Mouse (Mus musculus): Measurements from ENCODE around the gene Parp11. TPM values are rescaled to one million over a fixed set of nuclear protein-coding genes. Genes with fewer than 3 reads are reported as not detected.

Parp11 gene
- polyA plus RNA-seq (2015; fragmentation: Nextera tagmentation; extraction: Ambion mirVana): 90.4 and 91.7 TPM in 2 replicates

DNA sequence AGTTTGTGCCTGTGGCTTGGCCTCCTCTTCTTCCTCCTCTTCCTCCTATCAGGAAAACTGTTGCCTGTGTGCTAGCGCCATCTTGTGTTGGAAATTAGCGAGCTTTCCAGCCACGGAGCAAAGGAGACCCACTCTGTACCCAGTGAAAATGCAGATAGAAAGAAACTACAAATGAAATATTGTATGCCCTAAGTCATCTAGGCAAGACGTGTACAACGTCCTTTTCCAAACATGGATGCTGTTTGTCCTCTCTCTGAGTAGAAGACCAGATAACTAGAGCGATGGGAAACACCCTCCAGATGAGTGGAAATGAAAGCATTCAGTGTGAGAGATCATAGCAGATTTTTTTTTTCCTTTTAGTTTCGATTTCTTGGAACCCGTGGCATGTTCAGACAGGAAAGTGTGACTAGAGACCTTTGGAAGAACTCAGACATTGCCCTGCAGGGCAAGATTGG lies at the start of gene Parp11:
Gene Parp11 (plus strand): TSS at position 405 of the 455 bp plus-strand sequence.
- Histone ChIP-seq H3K9me3 (no peaks in the 10 kb centered on the region), H3K27ac (no peak within 1 kb of the TSS), H3K4me1 (replicated peaks) (peaks cover 67% of the 10 kb centered on the region), H3K4me2 (replicated peaks) (no peak within 1 kb of the TSS), H3K9ac (replicated peaks) (no peak within 1 kb of the TSS), H3K36me3 (no peaks in the 10 kb centered on the region), H3K27me3 (no peaks in the 10 kb centered on the region), H3K4me3 (replicated peaks) (no peak within 1 kb of the TSS)
- 20% methylated on average over 8 of the region's 8 CpGs for WGBS
- ATAC-seq: no peak

DNA sequence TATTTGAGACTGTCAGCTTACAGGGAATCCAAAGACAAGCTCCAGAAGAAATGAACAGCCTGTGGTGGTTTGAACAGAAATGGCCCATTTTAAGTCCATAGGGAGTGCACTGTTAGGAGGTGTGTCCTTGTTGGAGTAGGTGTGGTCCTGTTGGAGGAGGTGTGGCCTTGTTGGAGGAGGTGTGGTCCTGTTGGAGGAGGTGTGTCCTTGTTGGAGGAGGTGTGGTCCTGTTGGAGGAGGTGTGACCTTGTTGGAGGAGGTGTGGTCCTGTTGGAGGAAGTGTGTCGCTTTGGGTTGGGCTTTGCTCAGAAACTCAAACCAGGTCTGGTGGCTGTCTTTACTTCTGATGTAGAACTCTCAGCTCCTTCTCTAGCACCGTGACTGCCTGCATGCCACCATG lies 48.6 kb upstream of the Parp11 start:
- 42% methylated on average over 2 of the region's 2 CpGs for WGBS
- no peak for ATAC-seq
- Histone ChIP-seq H3K4me3 (replicated peaks) (no peak overlapping the region), H3K9ac (replicated peaks) (no peak overlapping the region), H3K9me3 (no peaks in the 10 kb centered on the region), H3K36me3 (no peaks in the 10 kb centered on the region), H3K27ac (no peak overlapping the region), H3K4me2 (replicated peaks) (no peak overlapping the region), H3K27me3 (no peaks in the 10 kb centered on the region), H3K4me1 (replicated peaks) (peaks cover 17% of the 10 kb centered on the region)

DNA sequence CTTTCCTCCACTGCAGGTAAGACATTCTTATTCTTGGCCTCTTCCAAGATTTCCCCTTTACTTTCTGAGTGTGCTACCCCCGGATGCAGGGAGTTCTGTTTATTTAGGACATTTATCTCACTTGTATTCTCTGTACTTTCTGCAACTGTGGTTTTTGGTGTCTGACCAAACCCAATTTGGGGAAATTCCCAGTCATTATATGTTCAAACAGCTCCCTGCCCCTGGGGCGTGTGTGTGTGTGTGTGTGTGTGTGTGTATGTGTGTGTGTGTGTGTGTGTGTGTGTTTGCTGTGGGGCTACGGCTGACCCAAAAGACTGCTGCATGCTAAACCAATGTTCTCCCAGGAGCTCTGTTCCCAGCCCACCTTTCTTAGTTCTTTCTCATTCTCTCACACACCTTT lies 45.2 kb upstream of the Parp11 start:
- no peak for ATAC-seq
- Histone ChIP-seq H3K9ac (replicated peaks) (no peak overlapping the region), H3K27ac (no peak overlapping the region), H3K36me3 (no peaks in the 10 kb centered on the region), H3K9me3 (no peaks in the 10 kb centered on the region), H3K4me1 (replicated peaks) (peaks cover 31% of the 10 kb centered on the region), H3K4me3 (replicated peaks) (no peak overlapping the region), H3K4me2 (replicated peaks) (no peak overlapping the region), H3K27me3 (no peaks in the 10 kb centered on the region)
- 89% methylated on average over 3 of the region's 3 CpGs for WGBS

DNA sequence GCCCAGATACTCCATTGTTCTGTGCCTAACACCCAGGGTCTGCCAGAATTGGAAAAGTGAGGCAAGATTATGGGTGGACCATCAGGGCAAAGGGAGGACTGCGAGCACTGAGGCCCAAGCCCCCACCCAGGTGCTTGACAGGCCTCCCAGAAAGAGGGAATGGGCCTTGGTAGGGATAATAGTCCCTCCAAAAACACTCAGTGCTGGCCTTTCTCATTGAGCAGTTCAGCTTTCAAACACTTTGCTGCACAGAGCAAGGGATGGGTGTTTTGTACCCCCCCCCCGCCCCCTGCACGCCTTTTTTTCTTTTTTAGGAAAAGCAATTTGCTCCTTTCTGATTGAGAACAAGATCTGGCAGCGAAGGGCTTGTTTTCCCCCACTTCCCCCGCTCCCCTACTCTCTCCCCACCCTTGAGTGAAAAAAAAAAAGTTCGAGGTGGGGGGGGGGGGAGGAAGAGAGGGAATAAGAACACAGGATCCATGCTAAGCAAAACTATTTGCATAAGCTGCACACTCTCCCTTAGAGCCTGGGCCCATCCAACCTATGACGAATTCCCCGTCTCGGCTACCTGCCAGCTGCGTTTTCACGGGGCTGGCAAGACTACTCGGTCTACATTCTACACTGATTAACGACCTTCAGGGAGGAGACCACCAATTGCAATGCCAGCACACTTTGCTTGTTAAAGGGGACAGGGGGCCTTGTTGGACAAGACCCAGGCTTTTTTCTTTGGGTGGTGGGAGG lies 42.4 kb upstream of the Parp11 start:
- Histone ChIP-seq H3K27me3 (no peaks in the 10 kb centered on the region), H3K9me3 (no peaks in the 10 kb centered on the region), H3K4me2 (replicated peaks) (0 out of 2 replicates have a peak overlapping the region, but pooled peaks have one; percentile 5), H3K36me3 (no peaks in the 10 kb centered on the region), H3K4me1 (replicated peaks) (peaks cover 40% of the 10 kb centered on the region), H3K4me3 (replicated peaks) (no peak overlapping the region), H3K27ac (peak overlapping the region; percentile 71), H3K9ac (replicated peaks) (no peak overlapping the region)
- WGBS: 29% methylated on average over 13 of the region's 13 CpGs
- ATAC-seq: peak; percentile 92

DNA sequence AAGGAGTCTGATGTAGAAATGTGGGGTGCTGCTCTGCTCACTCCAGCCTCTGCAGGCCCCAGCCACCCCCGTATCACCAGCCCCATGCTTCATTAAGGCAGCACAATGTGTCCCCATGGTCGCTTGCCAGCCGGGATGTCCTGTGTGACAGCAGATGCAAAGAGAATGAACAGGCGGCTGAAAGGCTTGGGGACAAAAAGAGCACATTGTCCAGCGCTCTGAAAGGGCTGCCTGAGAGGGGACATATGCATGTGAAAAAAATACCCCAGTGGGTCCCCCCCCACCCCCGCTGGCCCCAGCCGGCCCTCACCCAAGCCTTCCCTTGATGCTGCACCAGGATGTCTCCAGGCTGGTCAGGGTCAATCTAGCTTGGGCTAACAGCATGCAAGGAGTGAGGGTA lies 41.0 kb upstream of the Parp11 start:
- peak overlapping the region; percentile 71 for H3K27ac ChIP-seq

DNA sequence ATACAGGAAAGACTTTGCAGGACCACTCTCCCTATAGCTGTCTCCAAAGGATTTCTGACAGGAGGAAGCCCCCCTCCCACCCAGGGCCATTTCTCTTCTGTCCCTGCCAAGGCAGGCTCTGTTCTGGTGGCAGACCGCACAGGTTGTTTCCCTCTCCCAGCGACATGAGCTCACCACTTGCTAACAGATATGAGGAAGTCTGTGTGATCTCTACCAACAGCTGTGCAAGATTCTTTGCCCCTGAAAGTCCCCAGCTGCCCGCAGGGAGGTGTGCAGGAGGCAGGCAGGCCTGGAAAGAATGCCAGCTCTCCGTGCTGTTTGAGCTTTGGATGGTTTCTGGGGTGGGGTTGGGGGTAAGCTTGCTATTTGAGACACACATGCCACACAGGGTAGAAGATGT lies 38.9 kb upstream of the Parp11 start:
- H3K4me2 ChIP-seq (replicated peaks): no peak overlapping the region
- H3K4me1 ChIP-seq (replicated peaks): peaks cover 40% of the 10 kb centered on the region
- 0 out of 2 replicates have a peak overlapping the region, but pooled peaks have one; percentile 47 for H3K27ac ChIP-seq
- WGBS: 31% methylated on average over 4 of the region's 4 CpGs
- no peaks in the 10 kb centered on the region for H3K36me3 ChIP-seq
- ATAC-seq: no peak
- 0 out of 2 replicates have a peak, but pooled peaks cover 2% of the 10 kb centered on the region for H3K27me3 ChIP-seq
- no peak overlapping the region for H3K4me3 ChIP-seq (replicated peaks)
- no peak overlapping the region for H3K9ac ChIP-seq (replicated peaks)
- H3K9me3 ChIP-seq: no peaks in the 10 kb centered on the region

More for the DNA sequence above, 41.0 kb upstream of the Parp11 start:
- Histone ChIP-seq H3K4me2 (replicated peaks) (no peak overlapping the region), H3K27me3 (0 out of 2 replicates have a peak, but pooled peaks cover 1% of the 10 kb centered on the region), H3K9ac (replicated peaks) (no peak overlapping the region), H3K9me3 (no peaks in the 10 kb centered on the region), H3K4me1 (replicated peaks) (peaks cover 40% of the 10 kb centered on the region), H3K4me3 (replicated peaks) (no peak overlapping the region), H3K36me3 (no peaks in the 10 kb centered on the region)
- ATAC-seq: peak; percentile 69
- WGBS: 4% methylated on average over 7 of the region's 7 CpGs

DNA sequence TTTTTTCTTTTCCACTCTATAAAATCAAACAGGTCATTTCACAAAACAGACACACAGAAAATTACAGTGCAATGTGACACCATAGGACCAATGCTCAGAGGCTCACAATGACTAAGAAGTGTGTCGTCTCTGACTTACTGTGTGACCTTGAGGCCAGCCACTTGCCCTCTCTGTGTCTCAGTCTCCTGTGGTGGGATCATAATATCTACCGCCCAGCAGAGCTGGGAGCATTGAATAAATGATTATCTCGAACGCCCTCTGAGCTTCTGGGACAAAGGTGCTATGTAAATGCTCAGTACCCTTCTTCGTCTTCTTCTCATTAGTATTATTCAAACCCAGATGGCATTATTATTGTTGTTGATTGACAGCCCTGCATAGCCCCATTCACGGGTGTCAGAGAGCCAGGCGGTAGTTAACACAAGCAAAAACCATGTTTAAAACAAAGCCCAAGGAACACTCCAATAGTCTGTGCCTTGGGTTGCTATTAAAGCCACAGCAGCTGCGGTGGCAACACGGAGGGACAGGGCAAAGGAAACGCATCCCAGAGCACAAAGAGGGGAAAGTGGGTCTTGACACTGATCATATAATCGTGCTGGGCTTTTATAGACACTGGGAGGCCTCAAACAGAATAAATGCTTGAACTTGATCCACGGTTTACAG lies 29.0 kb upstream of the Parp11 start:
- Histone ChIP-seq H3K9me3 (0 out of 2 replicates have a peak, but pooled peaks cover 3% of the 10 kb centered on the region), H3K27ac (peak overlapping the region; percentile 70), H3K4me2 (replicated peaks) (no peak overlapping the region), H3K4me3 (replicated peaks) (no peak overlapping the region), H3K4me1 (replicated peaks) (peaks cover 17% of the 10 kb centered on the region), H3K36me3 (no peaks in the 10 kb centered on the region), H3K27me3 (peaks cover 3% of the 10 kb centered on the region; the same call in 1 of the 2 replicates), H3K9ac (replicated peaks) (no peak overlapping the region)
- 17% methylated on average over 12 of the region's 12 CpGs for WGBS
- peak; percentile 89 for ATAC-seq

DNA sequence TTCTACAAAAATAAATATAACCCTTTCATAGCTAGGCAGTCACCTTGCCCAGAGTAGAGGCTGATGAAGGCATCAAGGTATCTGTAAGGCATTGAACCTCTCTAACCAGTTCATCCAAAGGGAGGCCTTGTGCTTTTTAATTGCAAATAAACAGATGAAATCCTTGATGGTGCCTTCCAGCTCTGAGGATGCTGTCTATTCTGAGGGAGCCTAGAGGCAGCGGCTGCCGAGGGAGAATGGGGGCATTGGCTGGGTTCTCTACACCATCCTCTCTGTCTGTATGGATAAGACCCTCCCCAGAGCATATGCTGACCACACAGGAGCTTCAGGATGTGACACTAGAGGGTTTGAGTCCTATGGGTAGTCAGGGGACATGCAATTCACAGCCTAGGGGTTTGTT lies 28.3 kb upstream of the Parp11 start:
- H3K4me2 ChIP-seq (replicated peaks): no peak overlapping the region
- H3K36me3 ChIP-seq: no peaks in the 10 kb centered on the region
- no peak overlapping the region for H3K4me3 ChIP-seq (replicated peaks)
- H3K9me3 ChIP-seq: 0 out of 2 replicates have a peak, but pooled peaks cover 3% of the 10 kb centered on the region
- ATAC-seq: peak; percentile 34; the same call in 1 of the 2 replicates
- peaks cover 3% of the 10 kb centered on the region; the same call in 1 of the 2 replicates for H3K27me3 ChIP-seq
- peak overlapping the region; percentile 70 for H3K27ac ChIP-seq
- WGBS: 63% methylated on average over 2 of the region's 2 CpGs
- peaks cover 17% of the 10 kb centered on the region for H3K4me1 ChIP-seq (replicated peaks)
- no peak overlapping the region for H3K9ac ChIP-seq (replicated peaks)

DNA sequence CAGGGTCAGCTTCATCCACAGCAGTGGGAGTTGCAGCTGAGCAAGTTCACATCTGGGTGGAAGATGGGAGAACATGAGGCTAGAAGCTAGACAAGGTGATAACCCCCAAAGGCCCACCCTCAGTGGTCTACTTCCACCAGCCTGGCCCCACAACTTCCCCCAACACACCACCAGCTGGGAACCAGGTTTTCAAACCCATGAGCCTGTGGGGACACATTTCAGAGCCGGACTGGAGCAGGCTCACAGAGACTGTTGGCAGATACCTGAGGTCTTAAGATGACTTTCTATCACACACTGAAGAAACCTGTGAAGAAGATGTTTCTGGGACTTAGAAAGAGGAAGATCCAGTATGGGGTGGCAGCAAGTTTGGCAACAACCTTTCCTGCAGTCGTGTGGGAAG lies 26.5 kb upstream of the Parp11 start:
- no peak overlapping the region for H3K4me3 ChIP-seq (replicated peaks)
- no peak overlapping the region for H3K4me2 ChIP-seq (replicated peaks)
- H3K36me3 ChIP-seq: no peaks in the 10 kb centered on the region
- H3K9ac ChIP-seq (replicated peaks): no peak overlapping the region
- 78% methylated on average over 2 of the region's 2 CpGs for WGBS
- no peak for ATAC-seq
- H3K4me1 ChIP-seq (replicated peaks): peaks cover 17% of the 10 kb centered on the region
- peaks cover 3% of the 10 kb centered on the region; the same call in 1 of the 2 replicates for H3K27me3 ChIP-seq
- no peak overlapping the region for H3K27ac ChIP-seq
- H3K9me3 ChIP-seq: no peaks in the 10 kb centered on the region

DNA sequence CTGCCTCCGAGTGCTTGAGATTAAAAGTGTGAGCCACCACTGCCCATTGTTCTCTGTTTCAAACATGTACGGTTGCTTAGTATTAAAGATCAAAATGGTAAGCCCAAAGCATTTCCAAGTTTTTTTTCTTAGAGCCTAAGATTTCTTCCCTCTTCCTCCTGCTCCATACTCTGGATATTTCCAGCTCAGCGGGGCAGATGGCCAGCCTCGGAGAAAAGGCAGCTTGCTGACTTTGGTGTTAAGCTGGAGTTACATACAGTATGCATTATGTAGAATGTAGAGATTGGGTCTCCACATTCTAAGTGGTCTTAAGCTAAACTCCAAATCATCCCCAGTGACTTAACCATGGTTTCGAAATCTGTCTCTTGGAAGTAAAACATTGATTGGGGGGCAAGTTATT lies 21.5 kb upstream of the Parp11 start:
- no peak overlapping the region for H3K4me3 ChIP-seq (replicated peaks)
- ATAC-seq: no peak
- H3K27me3 ChIP-seq: peaks cover 2% of the 10 kb centered on the region; the same call in 1 of the 2 replicates
- no peak overlapping the region for H3K4me2 ChIP-seq (replicated peaks)
- no peaks in the 10 kb centered on the region for H3K36me3 ChIP-seq
- 77% methylated on average over 5 of the region's 5 CpGs for WGBS
- H3K9me3 ChIP-seq: no peaks in the 10 kb centered on the region
- H3K4me1 ChIP-seq (replicated peaks): no peaks in the 10 kb centered on the region
- H3K9ac ChIP-seq (replicated peaks): no peak overlapping the region
- no peak overlapping the region for H3K27ac ChIP-seq

DNA sequence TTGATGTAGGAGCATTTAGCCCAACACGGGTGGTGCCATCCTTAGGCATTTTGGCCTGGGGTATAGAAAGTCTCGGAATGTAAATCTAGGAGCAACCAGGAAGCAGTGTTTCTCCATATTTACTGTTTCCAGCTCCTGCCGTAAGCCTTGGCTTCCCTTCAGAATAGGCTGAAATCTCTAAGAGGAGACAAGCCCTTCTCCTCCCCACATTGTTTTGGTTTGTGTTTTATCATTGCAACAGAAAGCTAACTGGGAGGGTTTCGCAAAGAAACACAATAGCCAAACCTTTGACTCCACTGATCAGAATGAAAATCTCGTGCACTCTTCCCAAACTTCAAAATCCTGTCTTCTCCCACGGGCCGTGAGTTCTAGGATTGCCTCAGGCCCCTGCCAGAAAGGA lies 15.9 kb upstream of the Parp11 start:
- H3K4me2 ChIP-seq (replicated peaks): no peak overlapping the region
- ATAC-seq: no peak
- H3K4me1 ChIP-seq (replicated peaks): no peaks in the 10 kb centered on the region; the same call in 1 of the 2 replicates
- no peak overlapping the region for H3K9ac ChIP-seq (replicated peaks)
- 67% methylated on average over 7 of the region's 7 CpGs for WGBS
- H3K36me3 ChIP-seq: no peaks in the 10 kb centered on the region
- no peaks in the 10 kb centered on the region for H3K9me3 ChIP-seq
- H3K4me3 ChIP-seq (replicated peaks): no peak overlapping the region
- H3K27me3 ChIP-seq: no peaks in the 10 kb centered on the region
- no peak overlapping the region for H3K27ac ChIP-seq

DNA sequence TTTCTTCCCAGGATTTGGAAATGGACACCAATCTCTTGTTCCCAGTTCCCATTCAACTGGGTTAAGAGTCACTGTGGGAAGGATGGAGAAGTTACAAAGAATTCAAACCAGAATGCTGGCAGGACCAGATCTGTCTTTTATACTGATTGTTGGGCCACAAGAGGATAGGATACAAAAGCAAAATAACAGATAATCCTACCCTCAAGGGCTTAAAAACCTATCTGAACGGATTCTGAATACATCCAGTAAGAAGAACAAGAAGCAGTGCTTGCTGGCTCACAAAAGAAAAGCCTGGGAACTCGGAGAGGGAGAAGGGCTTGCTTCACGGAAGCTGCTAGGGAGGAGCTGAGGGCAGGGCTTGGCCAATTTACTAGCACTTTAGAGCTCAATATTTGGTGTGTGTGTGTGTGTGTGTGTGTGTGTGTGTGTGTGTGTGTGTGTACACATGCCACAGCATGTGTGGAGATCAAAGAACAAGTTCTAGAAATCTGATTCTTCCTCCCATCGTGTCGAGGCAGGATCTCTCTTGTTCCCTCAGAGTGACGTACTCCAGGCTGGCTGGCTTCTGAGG lies 15.4 kb upstream of the Parp11 start:
- H3K27me3 ChIP-seq: no peaks in the 10 kb centered on the region

More for the DNA sequence above, 15.4 kb upstream of the Parp11 start:
- peak overlapping the region; percentile 19; the same call in 1 of the 2 replicates for H3K27ac ChIP-seq
- ATAC-seq: no peak
- no peak overlapping the region for H3K9ac ChIP-seq (replicated peaks)
- WGBS: 41% methylated on average over 6 of the region's 6 CpGs
- no peaks in the 10 kb centered on the region for H3K9me3 ChIP-seq
- no peak overlapping the region for H3K4me2 ChIP-seq (replicated peaks)
- H3K36me3 ChIP-seq: no peaks in the 10 kb centered on the region
- no peak overlapping the region for H3K4me3 ChIP-seq (replicated peaks)
- H3K4me1 ChIP-seq (replicated peaks): no peaks in the 10 kb centered on the region; the same call in 1 of the 2 replicates

Data from midbrain, embryonic 13.5 days (tissue).